Mouse (Mus musculus): ENCODE data around the gene Mog.

DNA sequence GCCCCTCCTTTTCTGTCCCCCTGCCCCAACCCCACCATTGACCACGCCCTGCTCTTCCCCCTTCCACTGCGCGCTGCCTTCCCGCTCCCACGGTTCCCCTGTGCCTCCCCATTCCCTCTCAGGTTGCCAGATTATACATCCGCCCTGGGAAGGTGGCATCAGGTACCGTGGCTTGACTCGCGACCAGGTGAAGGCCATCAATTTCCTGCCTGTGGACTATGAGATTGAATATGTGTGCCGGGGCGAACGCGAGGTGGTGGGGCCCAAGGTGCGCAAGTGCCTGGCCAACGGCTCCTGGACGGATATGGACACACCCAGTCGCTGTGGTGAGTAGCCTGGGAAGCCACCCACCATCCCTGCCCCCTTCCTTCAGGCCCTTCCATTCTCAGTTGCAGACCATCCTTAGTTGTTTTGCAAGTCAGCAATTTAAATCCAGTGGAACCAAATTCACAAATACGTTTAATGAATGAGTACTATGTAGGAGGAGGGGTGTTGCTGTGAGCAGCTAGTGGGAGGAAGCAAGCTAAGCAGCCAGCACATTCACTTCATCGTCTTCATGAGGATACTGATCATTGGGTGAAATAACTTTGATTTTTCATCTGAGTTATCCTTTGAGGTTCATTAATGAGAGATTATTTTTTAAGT is 24.3 kb upstream of the Mog start:
- no peak for TF ChIP-seq CTCF (IDR thresholded peaks at IDR 0.05; ENCODE audit: control insufficient read depth, insufficient read depth, insufficient read length)
- TF ChIP-seq MAX (IDR thresholded peaks at IDR 0.05): no peak
- no peak for TF ChIP-seq USF1 (IDR thresholded peaks at IDR 0.05; ENCODE audit: low read depth)
- no peak for TF ChIP-seq MYOG (IDR thresholded peaks at IDR 0.05; ENCODE audit: control insufficient read depth, extremely low read depth, insufficient read length)
- TF ChIP-seq MYOD1 (IDR thresholded peaks at IDR 0.05; ENCODE audit: control insufficient read depth, insufficient read length, low read depth): no peak
